Mouse (Mus musculus): ENCODE data around the gene Synpo2. TPM values are rescaled to one million over a fixed set of nuclear protein-coding genes. Genes with fewer than 3 reads are reported as not detected.

The Synpo2 gene
- polyA plus RNA-seq, 1 experiment from 2014 or later: 0.90 TPM

DNA sequence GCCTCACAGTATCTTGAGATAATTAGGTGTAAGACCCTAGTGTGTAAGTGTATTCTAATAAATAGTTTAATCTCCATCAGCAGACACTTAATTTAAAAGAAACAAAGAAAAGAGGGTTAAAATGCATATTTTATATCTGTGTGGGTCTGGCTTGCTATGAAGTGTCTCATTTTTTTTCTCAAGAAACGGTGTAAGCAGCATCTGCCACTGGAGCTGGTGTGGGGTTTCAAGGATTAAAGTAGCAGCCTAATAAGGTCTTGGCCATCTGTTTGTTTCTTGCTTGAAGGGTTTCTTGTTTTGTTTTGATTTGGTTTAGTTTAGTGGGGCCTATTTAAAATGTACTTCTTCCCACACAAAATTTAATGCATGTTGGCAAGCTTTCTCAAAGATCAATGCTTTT lies 46.1 kb downstream of the Synpo2 start:
- peak; percentile 71; the same call in 1 of the 2 replicates for ATAC-seq

DNA sequence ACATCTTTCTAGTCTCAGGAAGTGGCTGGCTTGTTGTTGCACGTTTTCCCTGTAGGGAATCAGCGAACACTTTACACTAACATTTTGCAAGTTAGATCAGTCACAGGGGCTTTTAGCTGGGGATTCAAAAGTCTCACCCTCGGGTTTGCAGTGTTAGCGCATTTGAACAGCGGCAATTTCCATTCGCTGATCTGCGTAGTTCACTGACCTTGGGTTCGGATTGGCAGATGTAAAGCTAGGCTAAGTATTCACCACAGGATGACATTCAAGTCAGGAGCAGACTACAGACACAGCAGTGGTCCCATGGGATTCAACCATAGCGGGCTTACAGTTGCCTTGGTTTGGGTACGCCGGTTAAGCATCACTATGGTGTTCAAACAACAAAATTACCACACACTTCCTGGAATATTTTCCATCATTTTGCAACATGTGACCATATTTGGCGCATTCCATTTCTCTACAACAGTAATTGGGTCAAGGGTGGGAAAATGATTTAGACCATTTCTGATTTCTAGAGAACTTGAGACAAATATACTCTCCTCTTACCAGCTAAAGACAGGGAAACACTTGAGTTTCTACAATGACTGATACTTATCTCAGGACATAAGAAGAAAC lies 47.2 kb downstream of the Synpo2 start:
- no peaks in the 10 kb centered on the region for H3K27me3 ChIP-seq (replicated peaks; ENCODE audit: control insufficient read depth, insufficient read depth, low read length)
- no peak overlapping the region for H3K9ac ChIP-seq (replicated peaks; ENCODE audit: low read depth, low read length)
- 90% methylated on average over 12 of the region's 12 CpGs for WGBS
- no peaks in the 10 kb centered on the region for H3K36me3 ChIP-seq (ENCODE audit: control insufficient read depth, insufficient read depth)
- H3K27ac ChIP-seq (ENCODE audit: low read length): no peak overlapping the region
- no peak for ATAC-seq
- no peak overlapping the region for H3K4me2 ChIP-seq (ENCODE audit: low read length)
- H3K4me3 ChIP-seq (replicated peaks; ENCODE audit: low read length): no peak overlapping the region
- no peaks in the 10 kb centered on the region for H3K9me3 ChIP-seq (ENCODE audit: control insufficient read depth, low read length)
- no peaks in the 10 kb centered on the region; the same call in 1 of the 2 replicates for H3K4me1 ChIP-seq (replicated peaks; ENCODE audit: control insufficient read depth, insufficient read depth, low read length)

More for the DNA sequence above, 46.1 kb downstream of the Synpo2 start:
- H3K36me3 ChIP-seq (ENCODE audit: control insufficient read depth, insufficient read depth): no peaks in the 10 kb centered on the region
- no peaks in the 10 kb centered on the region; the same call in 1 of the 2 replicates for H3K4me1 ChIP-seq (replicated peaks; ENCODE audit: control insufficient read depth, insufficient read depth, low read length)
- no peaks in the 10 kb centered on the region for H3K27me3 ChIP-seq (replicated peaks; ENCODE audit: control insufficient read depth, insufficient read depth, low read length)
- no peak overlapping the region for H3K27ac ChIP-seq (ENCODE audit: low read length)
- no peak overlapping the region for H3K4me3 ChIP-seq (replicated peaks; ENCODE audit: low read length)
- H3K4me2 ChIP-seq (ENCODE audit: low read length): no peak overlapping the region
- H3K9ac ChIP-seq (replicated peaks; ENCODE audit: low read depth, low read length): no peak overlapping the region
- 15% methylated on average over 1 of the region's 1 CpGs for WGBS
- H3K9me3 ChIP-seq (ENCODE audit: control insufficient read depth, low read length): no peaks in the 10 kb centered on the region

- Histone ChIP-seq H3K27me3 (replicated peaks; ENCODE audit: control insufficient read depth, insufficient read depth, low read length) (no peaks in the 10 kb centered on the region), H3K4me1 (replicated peaks; ENCODE audit: control insufficient read depth, insufficient read depth, low read length) (no peaks in the 10 kb centered on the region; the same call in 1 of the 2 replicates), H3K36me3 (ENCODE audit: control insufficient read depth, insufficient read depth) (no peaks in the 10 kb centered on the region), H3K9me3 (ENCODE audit: control insufficient read depth, low read length) (no peaks in the 10 kb centered on the region), H3K4me2 (ENCODE audit: low read length) (no peak overlapping the region), H3K4me3 (replicated peaks; ENCODE audit: low read length) (no peak overlapping the region), H3K27ac (ENCODE audit: low read length) (no peak overlapping the region), H3K9ac (replicated peaks; ENCODE audit: low read depth, low read length) (no peak overlapping the region)
- ATAC-seq: no peak
- 82% methylated on average over 15 of the region's 15 CpGs for WGBS
These were observed 48.4 kb downstream of the Synpo2 start for GRCm38 (mm10) chr3:123187370-123188124.

GRCm38 (mm10) chr3:123185238-123185925 lies 50.6 kb downstream of the Synpo2 start:
- 88% methylated on average over 10 of the region's 10 CpGs for WGBS
- Histone ChIP-seq H3K4me2 (ENCODE audit: low read length) (no peak overlapping the region), H3K9me3 (ENCODE audit: control insufficient read depth, low read length) (no peaks in the 10 kb centered on the region), H3K27ac (ENCODE audit: low read length) (no peak overlapping the region), H3K27me3 (replicated peaks; ENCODE audit: control insufficient read depth, insufficient read depth, low read length) (no peaks in the 10 kb centered on the region), H3K36me3 (ENCODE audit: control insufficient read depth, insufficient read depth) (no peaks in the 10 kb centered on the region), H3K4me3 (replicated peaks; ENCODE audit: low read length) (no peak overlapping the region), H3K9ac (replicated peaks; ENCODE audit: low read depth, low read length) (no peak overlapping the region), H3K4me1 (replicated peaks; ENCODE audit: control insufficient read depth, insufficient read depth, low read length) (no peaks in the 10 kb centered on the region; the same call in 1 of the 2 replicates)
- ATAC-seq: no peak

GRCm38 (mm10) chr3:123184281-123184680 lies 51.7 kb downstream of the Synpo2 start:
- no peaks in the 10 kb centered on the region for H3K4me1 ChIP-seq (replicated peaks; ENCODE audit: control insufficient read depth, insufficient read depth, low read length)
- no peak for ATAC-seq
- no peak overlapping the region for H3K9ac ChIP-seq (replicated peaks; ENCODE audit: low read depth, low read length)
- no peak overlapping the region for H3K4me3 ChIP-seq (replicated peaks; ENCODE audit: low read length)
- no peaks in the 10 kb centered on the region for H3K36me3 ChIP-seq (ENCODE audit: control insufficient read depth, insufficient read depth)
- H3K4me2 ChIP-seq (ENCODE audit: low read length): no peak overlapping the region
- no peak overlapping the region for H3K27ac ChIP-seq (ENCODE audit: low read length)
- H3K27me3 ChIP-seq (replicated peaks; ENCODE audit: control insufficient read depth, insufficient read depth, low read length): no peaks in the 10 kb centered on the region
- H3K9me3 ChIP-seq (ENCODE audit: control insufficient read depth, low read length): no peaks in the 10 kb centered on the region
- 93% methylated on average over 10 of the region's 10 CpGs for WGBS

DNA sequence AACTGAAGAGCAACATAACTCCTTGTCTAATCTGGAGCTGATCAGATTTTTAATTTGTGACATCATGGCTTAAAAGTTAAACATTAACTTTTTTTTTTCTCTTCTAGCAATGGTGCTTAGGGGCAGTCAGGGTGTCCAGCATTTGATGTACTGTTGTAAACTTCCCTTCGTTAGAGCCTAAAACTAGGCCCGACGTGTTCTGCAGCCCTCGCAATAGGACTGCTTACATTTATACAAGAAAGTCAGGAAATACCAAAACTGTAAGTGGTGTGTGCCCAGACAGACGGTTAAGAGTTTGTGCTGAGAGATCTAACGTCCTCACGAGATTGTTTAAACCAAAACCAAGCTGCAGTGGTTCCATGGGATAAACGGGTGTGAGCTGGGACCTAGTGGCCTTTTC lies 56.4 kb downstream of the Synpo2 start:
- ATAC-seq: no peak

GRCm38 (mm10) chr3:123179041-123179440 lies 56.9 kb downstream of the Synpo2 start:
- Histone ChIP-seq H3K27ac (ENCODE audit: low read length) (no peak overlapping the region), H3K4me2 (ENCODE audit: low read length) (no peak overlapping the region), H3K9ac (replicated peaks; ENCODE audit: low read depth, low read length) (no peak overlapping the region), H3K9me3 (ENCODE audit: control insufficient read depth, low read length) (no peaks in the 10 kb centered on the region), H3K27me3 (replicated peaks; ENCODE audit: control insufficient read depth, insufficient read depth, low read length) (no peaks in the 10 kb centered on the region), H3K4me1 (replicated peaks; ENCODE audit: control insufficient read depth, insufficient read depth, low read length) (no peaks in the 10 kb centered on the region), H3K36me3 (ENCODE audit: control insufficient read depth, insufficient read depth) (no peaks in the 10 kb centered on the region), H3K4me3 (replicated peaks; ENCODE audit: low read length) (no peak overlapping the region)
- 84% methylated on average over 5 of the region's 5 CpGs for WGBS
- no peak for ATAC-seq

More for the DNA sequence above, 56.4 kb downstream of the Synpo2 start:
- Histone ChIP-seq H3K4me1 (replicated peaks; ENCODE audit: control insufficient read depth, insufficient read depth, low read length) (no peaks in the 10 kb centered on the region), H3K9me3 (ENCODE audit: control insufficient read depth, low read length) (no peaks in the 10 kb centered on the region), H3K27me3 (replicated peaks; ENCODE audit: control insufficient read depth, insufficient read depth, low read length) (no peaks in the 10 kb centered on the region), H3K4me2 (ENCODE audit: low read length) (no peak overlapping the region), H3K27ac (ENCODE audit: low read length) (no peak overlapping the region), H3K9ac (replicated peaks; ENCODE audit: low read depth, low read length) (no peak overlapping the region), H3K36me3 (ENCODE audit: control insufficient read depth, insufficient read depth) (no peaks in the 10 kb centered on the region), H3K4me3 (replicated peaks; ENCODE audit: low read length) (no peak overlapping the region)
- WGBS: 81% methylated on average over 8 of the region's 8 CpGs

- Histone ChIP-seq H3K27me3 (replicated peaks; ENCODE audit: control insufficient read depth, insufficient read depth, low read length) (no peaks in the 10 kb centered on the region), H3K4me3 (replicated peaks; ENCODE audit: low read length) (no peak overlapping the region), H3K36me3 (ENCODE audit: control insufficient read depth, insufficient read depth) (no peaks in the 10 kb centered on the region), H3K9me3 (ENCODE audit: control insufficient read depth, low read length) (no peaks in the 10 kb centered on the region), H3K27ac (ENCODE audit: low read length) (no peak overlapping the region), H3K9ac (replicated peaks; ENCODE audit: low read depth, low read length) (no peak overlapping the region), H3K4me1 (replicated peaks; ENCODE audit: control insufficient read depth, insufficient read depth, low read length) (no peaks in the 10 kb centered on the region), H3K4me2 (ENCODE audit: low read length) (no peak overlapping the region)
- no peak for ATAC-seq
- 78% methylated on average over 4 of the region's 4 CpGs for WGBS
These were observed 57.5 kb downstream of the Synpo2 start for GRCm38 (mm10) chr3:123178420-123178819.
